Mouse (Mus musculus): Measurements from ENCODE around the gene Ppil1. TPM values are rescaled to one million over a fixed set of nuclear protein-coding genes. Genes with fewer than 3 reads are reported as not detected.

The Ppil1 gene
- polyA plus RNA-seq, 1 experiment, result 5.0 TPM

DNA sequence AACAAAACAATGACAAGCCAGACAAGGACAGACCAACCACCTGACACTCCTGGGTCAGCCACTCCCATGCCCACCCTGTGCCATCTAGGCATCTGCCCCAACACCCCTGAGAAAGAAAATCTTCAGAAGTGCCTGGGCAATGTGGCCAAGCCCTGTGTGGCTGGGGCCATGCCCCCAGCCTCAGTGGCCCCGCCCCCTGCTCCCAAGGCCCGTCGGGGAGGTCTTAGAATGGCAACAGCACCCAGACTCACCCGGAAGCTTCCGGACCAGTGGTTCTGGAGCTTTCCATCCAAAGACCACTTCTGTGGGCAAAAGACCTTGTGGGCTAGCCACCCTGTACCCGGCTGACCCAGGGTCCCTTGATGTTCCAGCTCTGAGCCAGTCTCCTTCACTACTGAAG, 61.4 kb downstream of the Ppil1 start:
- Histone ChIP-seq H3K36me3 (ENCODE audit: control insufficient read depth) (no peaks in the 10 kb centered on the region), H3K4me1 (ENCODE audit: control insufficient read depth) (no peaks in the 10 kb centered on the region), H3K27me3 (ENCODE audit: control insufficient read depth) (no peaks in the 10 kb centered on the region), H3K9me3 (ENCODE audit: control insufficient read depth, low read length) (no peaks in the 10 kb centered on the region), H3K4me3 (replicated peaks) (no peak overlapping the region)
- TF ChIP-seq TAL1 (IDR thresholded peaks at IDR 0.05; ENCODE audit: low read length) (no peak), GATA1 (IDR thresholded peaks at IDR 0.05; ENCODE audit: low read length) (no peak)

Other genes starting within 250 kb of the Ppil1 start
- gene Srsf3, start 231.6 kb downstream of the Ppil1 start, polyA plus RNA-seq (2012), result 3.2 and 16.8 TPM in 2 replicates
- 5.0 and 6.4 TPM in 2 replicates for gene Cdkn1a, start 173.2 kb downstream of the Ppil1 start, polyA plus RNA-seq (2012)
- 0.16 and 0.38 TPM in 2 replicates for gene Rab44, start 150.0 kb downstream of the Ppil1 start, polyA plus RNA-seq (2012)
- 0.03 and 0.30 TPM in 2 replicates for gene Cpne5, start 26.0 kb downstream of the Ppil1 start, polyA plus RNA-seq (2012)
- 0.99 and 2.0 TPM in 2 replicates for gene BC004004, start 4.6 kb upstream of the Ppil1 start, polyA plus RNA-seq (2012)
- 0.03 TPM in 1 of 2 replicates, not detected in the other for gene Pi16, start 53.5 kb upstream of the Ppil1 start, polyA plus RNA-seq (2012)
- 10.3 and 12.7 TPM in 2 replicates for gene Mtch1, start 83.7 kb upstream of the Ppil1 start, polyA plus RNA-seq (2012)
- gene Fgd2, start 96.7 kb upstream of the Ppil1 start, polyA plus RNA-seq (2012), result 0.17 and 0.28 TPM in 2 replicates
- gene Pim1, start 226.6 kb upstream of the Ppil1 start, polyA plus RNA-seq (2012), result 72.6 and 76.6 TPM in 2 replicates